26 mouse cellular contexts compared by ENCODE assay signal in the genomic region with DNA sequence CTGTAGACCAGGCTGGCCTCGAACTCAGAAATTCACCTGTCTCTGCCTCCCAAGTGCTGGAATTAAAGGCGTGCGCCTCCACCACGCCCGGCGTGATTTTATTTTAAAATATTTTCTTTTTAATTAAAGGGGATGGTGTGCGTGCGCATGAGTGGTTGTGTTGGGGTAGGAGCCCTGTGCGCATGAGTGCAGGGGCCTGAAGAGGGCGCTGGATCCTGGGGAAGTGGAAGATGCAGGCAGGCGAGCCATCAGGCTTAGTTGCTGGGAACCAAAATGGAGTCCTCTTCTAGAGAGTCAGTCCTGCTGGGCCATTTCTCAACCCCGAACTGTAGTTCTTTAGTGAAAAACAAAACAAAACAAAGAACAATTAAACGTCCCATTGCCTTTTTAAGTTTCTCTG. TPM values are rescaled to one million over a fixed set of nuclear protein-coding genes. Genes with fewer than 3 reads are reported as not detected.
A peak's percentile ranks its signal among the peaks of the same experiment; 100 is the strongest.
DNase-seq lines count a peak whose midpoint lies in the region; ATAC-seq and TF ChIP-seq lines count a peak whose summit lies in the region.
"Had no signal": no experiment of that assay in that cellular context is flagged by ENCODE, and none has a peak within 500 bp of the region (broad histone marks: within the 10 kb centered on the region; RNA-seq: fewer than 3 reads in every experiment).

No protein-coding gene starts in this region.

- TF ChIP-seq CTCF in liver, adult 2 months (IDR thresholded peaks at IDR 0.05; ENCODE audit: low read depth, low read length), result peak; percentile 15; the same call in 1 of the 2 replicates
- TF ChIP-seq CTCF in E14TG2a.4 (conservative IDR thresholded peaks at IDR 0.05; ENCODE audit: low read length), result peak; percentile 50

- H3K27ac ChIP-seq in liver, adult 2 months (replicated peaks; ENCODE audit: insufficient read depth, low read depth, low read length), result no peak overlapping the region
- H3K27ac ChIP-seq: hindbrain, embryonic 13.5 days; kidney, embryonic 15.5 days; limb, embryonic 10.5 days; limb, embryonic 15.5 days had no signal

- H3K9me3 ChIP-seq in E14TG2a.4 (ENCODE audit: low read length), result no peaks in the 10 kb centered on the region
- H3K9me3 ChIP-seq: hindbrain, embryonic 13.5 days; kidney, embryonic 15.5 days; limb, embryonic 10.5 days; limb, embryonic 15.5 days had no signal

- DNase-seq in cerebellum, adult 9-10 months, result peak; percentile 11
- DNase-seq in liver, adult 2 months (ENCODE audit: extremely low read depth, low read depth, low spot score), result no peak
- DNase-seq in liver (no peak), R1 (ENCODE audit: low read depth, low spot score) (peak; percentile 81)
- no peak for DNase-seq in urinary bladder, postnatal 25 days (ENCODE audit: low spot score)
- DNase-seq in thymus, adult 18-20 months, result no peak
- DNase-seq: adrenal gland, postnatal 25 days; cerebellum, adult 18-20 months; cerebellum, postnatal 36 days; gastrocnemius, postnatal 25 days; heart, adult 18-20 months; heart, postnatal 4 days; kidney, adult 18-20 months; kidney, postnatal 36 days; lung, adult 2 months; lung, postnatal 10 days; midbrain, embryonic 14.5 days; thymus, postnatal 36 days had no signal

- H3K27me3 ChIP-seq in liver, adult 2 months (ENCODE audit: control insufficient read depth, insufficient read depth, low read length), result no peaks in the 10 kb centered on the region
- peaks cover 24% of the 10 kb centered on the region for H3K27me3 ChIP-seq in E14TG2a.4 (ENCODE audit: insufficient read depth, low read length)
- H3K27me3 ChIP-seq: hindbrain, embryonic 13.5 days; Patski had no signal

- H3K4me1 ChIP-seq in liver, adult 2 months (ENCODE audit: control insufficient read depth, insufficient read depth, low read length), result peaks cover 11% of the 10 kb centered on the region
- peaks cover 47% of the 10 kb centered on the region for H3K4me1 ChIP-seq in E14TG2a.4 (replicated peaks; ENCODE audit: low read depth, low read length)

- H3K4me3 ChIP-seq in liver, adult 2 months (ENCODE audit: insufficient read depth, low read depth, low read length), result no peak overlapping the region
- no peak overlapping the region for H3K4me3 ChIP-seq in E14TG2a.4 (replicated peaks; ENCODE audit: low read length)
- H3K4me3 ChIP-seq: hindbrain, embryonic 13.5 days; kidney, embryonic 15.5 days; limb, embryonic 10.5 days; limb, embryonic 15.5 days had no signal

- peaks cover 3% of the 10 kb centered on the region; the same call in 1 of the 2 replicates for H3K79me2 ChIP-seq in liver, adult 2 months (ENCODE audit: control insufficient read depth, insufficient read depth, low read length)

- TF ChIP-seq POLR2A in liver, adult 2 months (IDR thresholded peaks at IDR 0.05; ENCODE audit: extremely low read depth, insufficient read depth, low read length), result no peak

- WGBS in liver, adult 2 months, result 97% methylated on average over 13 of the region's 13 CpGs

- ATAC-seq in cerebellum, adult (ENCODE audit: insufficient number of reproducible peaks, low FRiP score, low TSS enrichment), result no peak
- ATAC-seq: forebrain, embryonic 14.5 days; Patski had no signal

- no peak overlapping the region for H3K9ac ChIP-seq in liver, adult 2 months (ENCODE audit: low read depth, low read length)
- H3K9ac ChIP-seq: hindbrain, embryonic 13.5 days; kidney, embryonic 15.5 days; limb, embryonic 15.5 days had no signal

- H3K36me3 ChIP-seq in liver, adult 2 months (ENCODE audit: control insufficient read depth, insufficient read depth, low read length), result no peaks in the 10 kb centered on the region
- no peaks in the 10 kb centered on the region for H3K36me3 ChIP-seq in E14TG2a.4 (ENCODE audit: insufficient read depth, low read length)
- H3K36me3 ChIP-seq: hindbrain, embryonic 13.5 days; kidney, embryonic 15.5 days; limb, embryonic 10.5 days; limb, embryonic 15.5 days had no signal

RNA-seq across cellular contexts. Expression of a gene that starts 2.6 kb away (rescaled TPM):
- total RNA-seq in liver, adult 2 months (2014; rRNA removed), result 12.3 and 12.6 TPM in 2 replicates
- polyA plus RNA-seq in liver, adult 2 months (2012; rRNA removed), result 22.6 and 25.3 TPM in 2 replicates

Comparison
In these comparisons a context has a peak if more than half of its experiments do, and no peak if none do; other contexts are left out.
1. DNase-seq: peak in cerebellum, adult 9-10 months (single experiment) and R1 (single experiment); none in liver, adult 2 months (single experiment), liver (single experiment), urinary bladder, postnatal 25 days (single experiment) and thymus, adult 18-20 months (0 of 2).